Mouse (Mus musculus): ENCODE measurements around the gene E130114P18Rik.

The E130114P18Rik gene

GRCm38 (mm10) chr4:97806924-97807323 lies 29.0 kb upstream of the E130114P18Rik start:
- ChIA-PET POLR2A (interaction anchor here in 1 of 4 experiments (0.7 kb wide), 1 partner anchor 589 kb away, joined by 3 read pairs; no protein-coding TSS in a partner anchor), CTCF (no interaction called here)

DNA sequence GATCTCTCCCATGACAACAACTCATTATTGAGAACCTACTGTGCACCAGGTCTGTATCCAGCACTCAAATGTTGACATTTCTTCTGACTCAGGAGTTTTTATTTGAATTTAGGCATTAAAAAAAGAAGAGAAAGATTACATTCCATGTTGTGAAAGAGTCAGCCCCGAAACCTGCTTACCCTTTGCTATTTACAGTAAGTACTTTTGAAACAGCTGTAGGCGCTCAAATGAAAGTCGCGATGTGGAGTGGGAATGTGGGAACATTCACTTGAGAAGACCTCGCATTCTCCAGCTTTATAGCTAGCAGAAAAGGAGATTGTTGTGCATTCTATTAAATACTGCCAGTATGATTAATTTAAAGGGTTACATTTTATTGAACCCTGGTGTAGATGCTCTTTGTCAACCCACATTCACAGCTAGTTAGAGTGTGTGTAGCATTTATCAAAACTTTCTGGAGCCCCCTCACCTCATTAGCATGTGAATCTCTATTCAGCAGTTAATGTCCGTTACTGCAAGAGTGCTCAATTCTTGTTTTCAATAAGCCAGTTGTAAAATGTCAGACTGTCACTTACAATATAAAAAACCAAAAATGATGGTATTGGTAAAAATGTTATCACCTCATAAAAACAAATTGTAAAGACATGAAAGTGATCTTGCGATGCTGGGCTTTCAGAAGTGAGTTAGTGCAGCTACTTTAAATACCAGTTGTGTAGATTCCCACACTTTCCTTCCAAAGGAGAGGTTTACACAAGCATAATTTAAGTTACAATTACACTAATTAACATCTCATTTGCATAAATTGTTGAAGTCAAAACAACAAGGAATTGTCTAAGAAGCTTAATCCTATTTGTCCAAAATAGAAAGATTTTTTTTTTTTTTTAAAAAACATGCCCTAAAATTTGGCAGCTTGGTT lies 28.3 kb upstream of the E130114P18Rik start:
- POLR2A ChIA-PET: interaction anchor here in 1 of 4 experiments (0.7 kb wide), 1 partner anchor 589 kb away, joined by 3 read pairs; no protein-coding TSS in a partner anchor
- CTCF ChIA-PET: no interaction called here

DNA sequence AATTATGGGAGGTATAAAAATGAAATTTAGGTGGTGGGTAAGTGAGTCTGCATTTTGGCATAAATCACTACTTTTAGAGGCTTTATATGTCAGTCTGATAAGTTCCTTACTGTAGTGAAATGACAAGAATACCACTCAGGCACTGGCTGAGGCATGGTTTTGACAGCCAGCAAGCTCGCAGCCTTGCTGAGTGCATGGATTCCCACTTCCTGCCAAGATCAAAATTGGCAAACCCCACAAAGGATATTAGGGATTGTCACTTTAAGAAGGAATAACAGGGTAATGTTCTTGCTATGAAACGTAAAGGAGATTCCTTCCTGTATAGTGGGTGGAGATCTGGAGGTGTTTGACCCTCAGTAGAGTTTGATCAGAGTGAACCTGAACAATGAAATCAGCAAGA lies 27.4 kb upstream of the E130114P18Rik start:
- ChIA-PET POLR2A (no interaction called here), CTCF (no interaction called here)

DNA sequence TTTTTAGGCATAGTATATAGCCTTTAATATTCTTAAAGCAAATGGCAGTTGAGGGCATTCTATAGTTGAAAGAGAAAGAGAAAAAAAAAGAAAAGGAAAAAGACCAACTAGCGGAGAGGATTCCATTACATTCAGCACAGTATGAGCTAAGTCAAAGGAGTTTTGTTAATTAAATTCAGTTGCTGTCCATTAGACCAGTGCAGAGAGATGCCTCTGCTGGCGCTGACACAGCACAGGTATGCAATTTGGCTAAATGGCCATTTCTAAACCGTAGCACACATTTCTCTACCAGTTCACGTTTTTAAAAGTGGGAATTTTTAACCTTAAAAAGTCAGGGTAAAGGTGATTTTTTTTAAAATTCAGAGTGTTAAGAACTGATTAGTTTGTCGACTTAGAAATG lies 26.8 kb upstream of the E130114P18Rik start:
- CTCF ChIA-PET: no interaction called here
- POLR2A ChIA-PET: no interaction called here

DNA sequence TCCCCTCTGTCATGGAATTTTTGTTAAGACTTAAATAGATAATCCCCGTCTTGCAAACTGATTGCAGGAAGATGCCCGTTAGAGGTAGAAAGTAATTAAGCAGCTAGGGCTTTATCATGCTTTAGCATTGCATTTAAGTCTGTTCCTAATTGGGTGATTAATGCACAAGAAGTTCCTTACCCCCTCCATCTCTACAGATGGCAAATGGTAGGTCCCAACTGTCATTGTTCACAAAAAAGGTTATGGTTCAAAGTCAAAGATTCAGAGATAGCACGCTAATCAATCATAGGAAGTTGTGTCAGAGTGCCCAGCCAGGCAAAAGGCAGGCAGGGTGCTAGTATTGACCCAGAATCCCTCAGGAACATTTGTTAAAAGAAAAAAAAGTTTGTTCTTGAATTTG lies 25.9 kb upstream of the E130114P18Rik start:
- ChIA-PET CTCF (no interaction called here), POLR2A (no interaction called here)

DNA sequence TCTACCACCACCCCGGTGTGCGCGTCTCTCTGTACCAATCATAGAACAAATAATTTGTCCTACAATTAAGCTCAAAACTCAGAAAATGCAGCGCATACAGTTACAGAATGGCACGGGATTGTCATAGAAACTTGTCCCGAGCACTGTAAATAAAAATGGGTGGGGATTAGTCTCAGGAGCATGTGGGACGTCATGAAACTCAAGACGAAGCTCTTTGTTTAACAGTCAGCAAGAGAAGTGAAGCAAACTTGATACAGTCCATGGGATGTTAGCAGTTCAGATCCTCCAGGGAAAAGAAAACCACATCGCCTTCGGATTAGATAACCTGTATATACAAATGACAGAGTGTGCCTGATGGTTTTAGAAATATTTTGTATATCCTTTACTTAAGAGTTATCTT lies 18.6 kb upstream of the E130114P18Rik start:
- ChIA-PET POLR2A (no interaction called here), CTCF (no interaction called here)

- POLR2A ChIA-PET: no interaction called here
- CTCF ChIA-PET: interaction anchor here in 1 of 4 experiments (0.8 kb wide), 1 partner anchor 45 kb away, joined by 4 read pairs; no protein-coding TSS in a partner anchor
Observed at GRCm38 (mm10) chr4:97795957-97796356, 18.1 kb upstream of the E130114P18Rik start.

DNA sequence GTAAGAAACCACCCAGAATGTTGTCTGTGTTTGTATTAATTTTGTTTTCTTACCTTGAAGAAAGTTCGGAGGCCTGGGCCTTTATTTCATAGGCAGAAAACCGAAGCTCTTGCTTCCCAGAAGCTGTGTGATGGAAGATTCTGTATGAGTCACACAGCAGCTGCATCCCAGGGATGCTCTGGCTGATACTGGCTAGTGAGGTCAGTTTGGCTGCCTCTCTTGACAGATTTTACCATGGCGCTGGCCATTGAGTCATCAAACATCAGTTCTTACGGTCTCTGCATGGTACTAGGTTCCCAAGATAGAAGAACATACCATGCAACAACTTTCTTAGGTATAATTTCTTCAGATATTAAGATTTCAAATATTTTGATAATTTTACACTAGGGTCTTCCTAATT lies 17.0 kb upstream of the E130114P18Rik start:
- POLR2A ChIA-PET: no interaction called here
- CTCF ChIA-PET: interaction anchor here in 1 of 4 experiments (0.8 kb wide), 1 partner anchor 44 kb away, joined by 4 read pairs; no protein-coding TSS in a partner anchor

DNA sequence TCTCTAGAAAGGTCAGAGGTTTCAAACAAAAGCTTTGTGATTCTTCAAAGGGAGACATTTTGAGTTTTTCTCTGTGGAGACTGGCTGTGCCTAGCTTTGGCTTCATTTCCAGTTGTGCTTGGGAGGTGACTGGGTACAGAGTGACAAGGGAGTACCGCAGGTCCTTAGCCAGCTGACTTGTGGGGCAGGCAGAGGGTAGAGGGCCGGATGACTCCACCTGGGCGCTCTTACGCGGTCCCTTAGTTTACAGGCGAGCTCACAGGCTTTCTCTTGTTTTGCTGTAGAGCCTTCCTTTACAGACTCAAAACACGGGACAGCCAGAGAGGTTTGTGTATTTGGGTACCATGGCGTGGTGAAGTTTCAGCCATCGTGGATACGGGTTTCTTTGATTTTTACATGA lies 16.1 kb upstream of the E130114P18Rik start:
- CTCF ChIA-PET: no interaction called here
- POLR2A ChIA-PET: no interaction called here

DNA sequence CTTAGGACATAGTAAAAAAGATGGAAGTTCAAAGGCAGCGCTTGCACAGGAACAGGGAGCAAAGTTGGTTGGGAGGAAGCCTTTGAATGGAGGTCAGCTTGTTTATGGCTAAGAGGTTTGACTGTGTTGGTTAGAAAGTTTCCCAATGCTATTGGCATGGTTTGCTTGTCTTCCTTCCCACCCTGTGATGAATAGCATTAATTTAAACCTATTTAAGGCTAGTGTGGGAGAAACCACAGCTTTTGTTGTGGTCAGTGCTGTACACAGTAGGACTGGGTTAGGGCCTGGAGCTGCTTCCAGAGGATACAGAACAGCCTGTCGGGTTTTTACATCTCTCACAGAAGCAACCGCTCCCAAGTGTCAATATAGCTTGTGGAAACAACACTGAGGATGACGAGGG lies 10.7 kb upstream of the E130114P18Rik start:
- ChIA-PET CTCF (no interaction called here), POLR2A (interaction anchor here in 2 of 4 experiments (0.6 to 1.4 kb wide), 4 partner anchors 15 to 653 kb away, joined by 3 to 4 read pairs (median 4); partner anchors contain the start of gene Nfia (in 1 of the 2))

DNA sequence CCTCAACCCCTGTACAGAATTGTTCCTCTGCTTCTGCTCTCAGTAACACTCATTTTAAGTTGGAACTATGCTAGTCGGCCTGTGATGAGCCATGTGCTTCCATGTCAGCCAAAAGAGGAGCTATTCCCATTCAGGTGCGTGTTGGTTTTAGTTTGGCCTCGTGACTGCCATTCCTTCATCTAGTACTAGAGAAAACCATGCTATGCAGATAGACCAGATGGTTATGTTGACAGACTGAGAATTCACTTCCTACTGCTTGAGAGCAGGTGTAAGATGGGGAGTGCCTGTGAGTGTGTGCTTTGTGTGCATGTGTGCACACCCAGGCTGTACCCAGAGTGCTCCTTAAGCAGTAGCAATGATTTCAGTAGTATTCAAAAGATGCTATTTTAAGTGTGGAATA lies 9.6 kb upstream of the E130114P18Rik start:
- ChIA-PET CTCF (no interaction called here), POLR2A (interaction anchor here in 2 of 4 experiments (0.6 to 1.4 kb wide), 2 partner anchors 14 to 21 kb away, joined by 3 to 6 read pairs; partner anchors contain the start of gene Nfia (in 1 of the 2))

- CTCF ChIA-PET: no interaction called here
- POLR2A ChIA-PET: no interaction called here
Observed at GRCm38 (mm10) chr4:97786571-97786970, 8.7 kb upstream of the E130114P18Rik start.

- CTCF ChIA-PET: no interaction called here
- POLR2A ChIA-PET: no interaction called here
Observed at GRCm38 (mm10) chr4:97785547-97786271, 7.8 kb upstream of the E130114P18Rik start.

DNA sequence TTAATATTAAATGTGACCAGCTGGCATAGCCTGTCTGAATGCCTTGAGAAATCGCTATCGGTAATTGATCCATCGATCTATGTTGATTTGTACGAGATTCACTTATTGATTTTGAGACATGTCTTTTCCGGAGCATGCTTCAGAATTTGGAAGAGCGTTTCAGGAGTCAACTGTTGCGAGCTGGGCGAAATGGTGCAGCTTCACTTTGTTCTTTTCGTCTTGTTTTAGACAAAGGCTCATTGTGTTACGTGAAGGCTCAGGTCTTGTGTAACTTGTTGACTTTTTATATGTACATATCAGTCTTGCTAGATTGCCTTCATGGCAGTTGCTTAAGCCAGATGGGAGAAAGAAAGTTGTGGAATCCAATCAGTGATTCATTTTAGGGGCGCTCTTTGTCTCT lies 6.4 kb upstream of the E130114P18Rik start:
- ChIA-PET POLR2A (no interaction called here), CTCF (no interaction called here)

DNA sequence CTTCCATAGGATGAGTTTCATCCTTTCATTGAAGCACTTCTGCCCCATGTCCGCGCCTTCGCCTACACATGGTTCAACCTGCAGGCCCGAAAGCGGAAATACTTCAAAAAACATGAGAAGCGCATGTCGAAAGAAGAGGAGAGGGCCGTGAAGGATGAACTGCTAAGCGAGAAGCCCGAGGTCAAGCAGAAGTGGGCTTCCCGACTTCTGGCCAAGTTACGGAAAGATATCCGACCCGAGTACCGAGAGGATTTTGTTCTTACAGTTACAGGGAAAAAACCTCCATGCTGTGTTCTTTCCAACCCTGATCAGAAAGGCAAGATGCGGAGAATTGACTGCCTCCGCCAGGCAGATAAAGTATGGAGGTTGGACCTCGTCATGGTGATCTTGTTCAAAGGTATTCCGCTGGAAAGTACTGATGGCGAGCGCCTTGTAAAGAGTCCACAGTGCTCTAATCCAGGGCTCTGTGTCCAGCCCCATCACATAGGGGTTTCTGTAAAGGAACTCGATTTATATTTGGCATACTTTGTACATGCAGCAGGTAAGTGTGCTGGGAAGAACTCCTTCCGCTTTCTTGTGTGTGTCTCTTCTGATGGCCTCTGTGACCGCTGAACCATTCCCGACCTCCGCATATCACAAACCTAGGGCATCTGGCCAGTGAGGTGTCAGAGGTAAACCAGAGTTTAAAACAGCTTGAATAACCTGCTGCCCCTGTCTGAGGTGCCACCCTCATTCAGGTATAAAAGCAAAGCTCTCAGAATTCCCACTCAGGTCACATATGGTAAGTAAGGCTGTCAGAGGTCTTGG lies 5.4 kb upstream of the E130114P18Rik start:
- ChIA-PET CTCF (no interaction called here), POLR2A (no interaction called here)

DNA sequence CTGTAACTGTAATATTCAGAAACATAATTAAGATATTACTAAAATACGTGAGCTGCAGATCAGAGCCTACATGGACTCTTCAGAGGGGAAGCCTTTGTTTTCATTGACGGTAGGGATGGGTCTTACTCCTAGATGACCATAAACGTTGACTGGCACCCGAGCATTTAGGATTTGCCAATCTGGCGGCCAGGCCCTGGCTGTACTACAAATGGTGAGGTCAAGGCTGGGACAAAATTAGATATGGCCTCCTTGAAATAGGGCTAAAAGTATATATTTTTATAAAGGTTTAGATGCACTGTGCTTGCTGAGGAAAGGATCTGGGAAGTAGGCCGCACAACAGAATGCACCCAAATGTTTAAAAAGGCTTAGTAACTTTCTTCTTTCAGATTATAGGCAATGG lies 4.6 kb upstream of the E130114P18Rik start:
- POLR2A ChIA-PET: no interaction called here

GRCm38 (mm10) chr4:97782069-97782468 lies 4.2 kb upstream of the E130114P18Rik start:
- POLR2A ChIA-PET: no interaction called here
- CTCF ChIA-PET: no interaction called here

More for the DNA sequence above, 4.6 kb upstream of the E130114P18Rik start:
- CTCF ChIA-PET: no interaction called here

- CTCF ChIA-PET: no interaction called here
- POLR2A ChIA-PET: interaction anchor here in 2 of 4 experiments (0.6 kb wide), 2 partner anchors 34 to 541 kb away, joined by 3 to 6 read pairs; no protein-coding TSS in a partner anchor
Observed at GRCm38 (mm10) chr4:97780666-97781435, 3.0 kb upstream of the E130114P18Rik start.

DNA sequence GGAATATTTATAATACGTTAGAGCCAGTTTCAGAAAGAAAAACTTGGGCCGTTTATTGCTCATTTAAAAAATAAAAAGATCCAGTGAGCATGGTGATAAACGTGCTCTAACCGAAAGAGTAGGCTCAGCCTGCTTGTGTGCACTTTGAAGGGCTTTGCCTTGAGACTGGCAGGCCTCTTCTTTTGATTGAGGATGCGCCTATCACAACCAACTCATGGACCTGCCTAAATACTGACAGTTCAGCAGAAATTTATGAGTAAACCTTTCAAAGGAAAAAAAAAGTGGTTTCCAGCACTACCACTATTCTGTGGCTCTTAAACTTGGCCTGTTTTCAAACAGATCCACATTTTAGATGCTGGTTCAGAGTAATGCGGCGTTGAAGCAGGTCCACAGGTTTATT lies 2.1 kb upstream of the E130114P18Rik start:
- POLR2A ChIA-PET: interaction anchor here in 2 of 4 experiments (0.5 to 0.8 kb wide), 3 partner anchors 46 to 755 kb away, joined by 3 to 6 read pairs (median 4); no protein-coding TSS in a partner anchor
- CTCF ChIA-PET: interaction anchor here in 1 of 4 experiments (0.6 kb wide), 1 partner anchor 1884 kb away, joined by 3 read pairs; no protein-coding TSS in a partner anchor
